Mouse (Mus musculus): ENCODE data around the gene Pex6. TPM values are rescaled to one million over a fixed set of nuclear protein-coding genes. Genes with fewer than 3 reads are reported as not detected.

Pex6 gene
- polyA plus RNA-seq, 1 experiment from 2014 or later: 28.6 TPM

- peak within 1 kb of the TSS; percentile 88 for H3K27ac ChIP-seq
- H3K4me1 ChIP-seq: peaks cover 26% of the 10 kb centered on the region
- H3K27me3 ChIP-seq: no peaks in the 10 kb centered on the region
- peak within 1 kb of the TSS; percentile 81 for H3K4me2 ChIP-seq
- WGBS: under 1% methylated on average over 49 of the region's 49 CpGs
- ATAC-seq (ENCODE audit: borderline replicate concordance, extremely low read depth, low FRiP score, low TSS enrichment): peak; percentile 98
- H3K36me3 ChIP-seq: peaks cover 54% of the 10 kb centered on the region
- H3K4me3 ChIP-seq: peak within 1 kb of the TSS; percentile 60
- H3K9ac ChIP-seq: peak within 1 kb of the TSS; percentile 60
- no peaks in the 10 kb centered on the region for H3K9me3 ChIP-seq
Measured at GRCm38 (mm10) chr17:46680760-46681373, 30.4 kb upstream of the Pex6 start, which contains the start of gene Klhdc3. TSS of gene Klhdc3 (minus strand) at chr17:46680914.

GRCm38 (mm10) chr17:46681466-46682118, 29.7 kb upstream of the Pex6 start:
- WGBS: 23% methylated on average over 12 of the region's 12 CpGs
- H3K9me3 ChIP-seq: no peaks in the 10 kb centered on the region
- no peak for ATAC-seq (ENCODE audit: borderline replicate concordance, extremely low read depth, low FRiP score, low TSS enrichment)
- no peaks in the 10 kb centered on the region for H3K27me3 ChIP-seq
- peaks cover 54% of the 10 kb centered on the region for H3K36me3 ChIP-seq
- H3K27ac ChIP-seq: peak overlapping the region; percentile 49
- H3K4me3 ChIP-seq: peak overlapping the region; percentile 60
- H3K4me1 ChIP-seq: peaks cover 26% of the 10 kb centered on the region
- peak overlapping the region; percentile 80 for H3K4me2 ChIP-seq
- peak overlapping the region; percentile 59 for H3K9ac ChIP-seq

GRCm38 (mm10) chr17:46682654-46683389, 28.4 kb upstream of the Pex6 start:
- Histone ChIP-seq H3K27me3 (no peaks in the 10 kb centered on the region), H3K4me3 (no peak overlapping the region), H3K36me3 (peaks cover 55% of the 10 kb centered on the region), H3K9me3 (no peaks in the 10 kb centered on the region), H3K4me1 (peaks cover 26% of the 10 kb centered on the region), H3K9ac (no peak overlapping the region), H3K4me2 (no peak overlapping the region), H3K27ac (no peak overlapping the region)
- ATAC-seq (ENCODE audit: borderline replicate concordance, extremely low read depth, low FRiP score, low TSS enrichment): no peak
- WGBS: 85% methylated on average over 16 of the region's 16 CpGs

GRCm38 (mm10) chr17:46685913-46686312, 25.4 kb upstream of the Pex6 start:
- 87% methylated on average over 6 of the region's 6 CpGs for whole genome bisulfite sequencing
- peaks cover 53% of the 10 kb centered on the region for H3K36me3 ChIP-seq
- H3K4me1 ChIP-seq: peaks cover 7% of the 10 kb centered on the region
- no peak for ATAC-seq (ENCODE audit: borderline replicate concordance, extremely low read depth, low FRiP score, low TSS enrichment)
- H3K9ac ChIP-seq: no peak overlapping the region
- no peaks in the 10 kb centered on the region for H3K27me3 ChIP-seq
- H3K27ac ChIP-seq: no peak overlapping the region
- no peak overlapping the region for H3K4me3 ChIP-seq
- H3K9me3 ChIP-seq: no peaks in the 10 kb centered on the region
- H3K4me2 ChIP-seq: no peak overlapping the region

- H3K4me2 ChIP-seq: no peak overlapping the region
- ATAC-seq (ENCODE audit: borderline replicate concordance, extremely low read depth, low FRiP score, low TSS enrichment): no peak
- H3K4me1 ChIP-seq: no peaks in the 10 kb centered on the region
- H3K27ac ChIP-seq: no peak overlapping the region
- H3K36me3 ChIP-seq: peaks cover 31% of the 10 kb centered on the region
- WGBS: 85% methylated on average over 12 of the region's 12 CpGs
- no peak overlapping the region for H3K9ac ChIP-seq
- H3K4me3 ChIP-seq: no peak overlapping the region
- no peaks in the 10 kb centered on the region for H3K27me3 ChIP-seq
- no peaks in the 10 kb centered on the region for H3K9me3 ChIP-seq
Measured at GRCm38 (mm10) chr17:46690665-46691064, 20.6 kb upstream of the Pex6 start.

GRCm38 (mm10) chr17:46691390-46691789, 19.9 kb upstream of the Pex6 start:
- no peak for ATAC-seq (ENCODE audit: borderline replicate concordance, extremely low read depth, low FRiP score, low TSS enrichment)
- H3K9ac ChIP-seq: no peak overlapping the region
- WGBS: 72% methylated on average over 2 of the region's 2 CpGs
- H3K4me1 ChIP-seq: no peaks in the 10 kb centered on the region
- H3K36me3 ChIP-seq: peaks cover 29% of the 10 kb centered on the region
- H3K4me2 ChIP-seq: no peak overlapping the region
- H3K9me3 ChIP-seq: no peaks in the 10 kb centered on the region
- H3K27me3 ChIP-seq: no peaks in the 10 kb centered on the region
- H3K27ac ChIP-seq: no peak overlapping the region
- no peak overlapping the region for H3K4me3 ChIP-seq

GRCm38 (mm10) chr17:46694517-46695063, 16.7 kb upstream of the Pex6 start:
- no peak overlapping the region for H3K4me2 ChIP-seq
- ATAC-seq (ENCODE audit: borderline replicate concordance, extremely low read depth, low FRiP score, low TSS enrichment): no peak
- no peaks in the 10 kb centered on the region for H3K27me3 ChIP-seq
- H3K36me3 ChIP-seq: peaks cover 27% of the 10 kb centered on the region; the same call in 1 of the 2 replicates
- no peak overlapping the region for H3K27ac ChIP-seq
- WGBS: 63% methylated on average over 1 of the region's 1 CpGs
- no peaks in the 10 kb centered on the region for H3K9me3 ChIP-seq
- no peak overlapping the region for H3K4me3 ChIP-seq
- no peaks in the 10 kb centered on the region for H3K4me1 ChIP-seq
- H3K9ac ChIP-seq: no peak overlapping the region

- ATAC-seq (ENCODE audit: borderline replicate concordance, extremely low read depth, low FRiP score, low TSS enrichment): no peak
- Histone ChIP-seq H3K9me3 (no peaks in the 10 kb centered on the region), H3K27me3 (no peaks in the 10 kb centered on the region), H3K36me3 (peaks cover 25% of the 10 kb centered on the region), H3K27ac (no peak overlapping the region), H3K4me2 (no peak overlapping the region), H3K4me1 (peaks cover 18% of the 10 kb centered on the region), H3K9ac (no peak overlapping the region), H3K4me3 (no peak overlapping the region)
- WGBS: 88% methylated on average over 6 of the region's 6 CpGs
Measured at GRCm38 (mm10) chr17:46698515-46698914, 12.7 kb upstream of the Pex6 start.

GRCm38 (mm10) chr17:46699245-46699644, 12.0 kb upstream of the Pex6 start:
- Histone ChIP-seq H3K4me1 (peaks cover 24% of the 10 kb centered on the region), H3K36me3 (peaks cover 25% of the 10 kb centered on the region), H3K9me3 (no peaks in the 10 kb centered on the region), H3K9ac (no peak overlapping the region), H3K4me3 (no peak overlapping the region), H3K27me3 (no peaks in the 10 kb centered on the region), H3K27ac (no peak overlapping the region), H3K4me2 (no peak overlapping the region)
- 73% methylated on average over 5 of the region's 5 CpGs for WGBS
- ATAC-seq (ENCODE audit: borderline replicate concordance, extremely low read depth, low FRiP score, low TSS enrichment): no peak

- H3K27ac ChIP-seq: no peak overlapping the region
- no peaks in the 10 kb centered on the region for H3K9me3 ChIP-seq
- H3K36me3 ChIP-seq: peaks cover 20% of the 10 kb centered on the region
- no peaks in the 10 kb centered on the region for H3K27me3 ChIP-seq
- H3K9ac ChIP-seq: no peak overlapping the region
- H3K4me1 ChIP-seq: peaks cover 24% of the 10 kb centered on the region
- no peak overlapping the region for H3K4me3 ChIP-seq
- ATAC-seq (ENCODE audit: borderline replicate concordance, extremely low read depth, low FRiP score, low TSS enrichment): no peak
- WGBS: 83% methylated on average over 3 of the region's 3 CpGs
- H3K4me2 ChIP-seq: no peak overlapping the region
Measured at GRCm38 (mm10) chr17:46699912-46700311, 11.4 kb upstream of the Pex6 start.

GRCm38 (mm10) chr17:46701489-46701888, 9.8 kb upstream of the Pex6 start:
- no peak overlapping the region for H3K4me2 ChIP-seq
- H3K4me3 ChIP-seq: no peak overlapping the region
- peaks cover 13% of the 10 kb centered on the region for H3K36me3 ChIP-seq
- no peaks in the 10 kb centered on the region for H3K27me3 ChIP-seq
- WGBS: 73% methylated on average over 12 of the region's 12 CpGs
- no peaks in the 10 kb centered on the region for H3K9me3 ChIP-seq
- no peak overlapping the region for H3K9ac ChIP-seq
- ATAC-seq (ENCODE audit: borderline replicate concordance, extremely low read depth, low FRiP score, low TSS enrichment): no peak
- H3K4me1 ChIP-seq: peaks cover 30% of the 10 kb centered on the region
- no peak overlapping the region for H3K27ac ChIP-seq

GRCm38 (mm10) chr17:46702100-46702499, 9.2 kb upstream of the Pex6 start:
- peaks cover 13% of the 10 kb centered on the region for H3K36me3 ChIP-seq
- H3K4me2 ChIP-seq: no peak overlapping the region
- peaks cover 30% of the 10 kb centered on the region for H3K4me1 ChIP-seq
- no peak overlapping the region for H3K9ac ChIP-seq
- 82% methylated on average over 12 of the region's 12 CpGs for WGBS
- no peaks in the 10 kb centered on the region for H3K27me3 ChIP-seq
- no peak overlapping the region for H3K27ac ChIP-seq
- no peak overlapping the region for H3K4me3 ChIP-seq
- no peak for ATAC-seq (ENCODE audit: borderline replicate concordance, extremely low read depth, low FRiP score, low TSS enrichment)
- no peaks in the 10 kb centered on the region for H3K9me3 ChIP-seq

All from lung, embryonic 15.5 days (tissue).